ENCODE assay signal across 24 mouse cellular contexts in genomic region chr11:118941268-118941667, GRCm38 (mm10). TPM values are rescaled to one million over a fixed set of nuclear protein-coding genes. Genes with fewer than 3 reads are reported as not detected.
"Had no signal": no experiment of that assay in that cellular context is flagged by ENCODE, and none has a peak within 500 bp of the region (broad histone marks: within the 10 kb centered on the region; RNA-seq: fewer than 3 reads in every experiment).

No protein-coding gene starts in this region.

- H3K9ac ChIP-seq: liver, postnatal 0 days; lung, embryonic 15.5 days; midbrain, embryonic 13.5 days; midbrain, embryonic 15.5 days; neural tube, embryonic 12.5 days; stomach, embryonic 15.5 days had no signal

- H3K4me2 ChIP-seq: lung, embryonic 15.5 days; midbrain, embryonic 11.5 days; midbrain, embryonic 13.5 days; midbrain, embryonic 15.5 days; neural tube, embryonic 12.5 days; stomach, embryonic 15.5 days had no signal

- DNase-seq: liver, postnatal 0 days; lung, adult 2 months; lung, postnatal 14 days; lung, postnatal 36 days; thymus, adult 2 months; thymus, postnatal 25 days; thymus, postnatal 4 days had no signal

- H3K4me1 ChIP-seq: lung, embryonic 15.5 days; megakaryocyte, embryonic 14.5 days; midbrain, embryonic 15.5 days; neural tube, embryonic 12.5 days; stomach, embryonic 15.5 days had no signal

- ATAC-seq: liver, postnatal 0 days; lung, postnatal 0 days; midbrain, embryonic 13.5 days; midbrain, embryonic 15.5 days had no signal

- H3K27ac ChIP-seq: lung, embryonic 15.5 days; macrophage; midbrain, embryonic 13.5 days; midbrain, embryonic 15.5 days; neural tube, embryonic 12.5 days; stomach, embryonic 15.5 days; stomach, postnatal 0 days had no signal

- H3K36me3 ChIP-seq: lung, embryonic 15.5 days; midbrain, embryonic 13.5 days; midbrain, embryonic 15.5 days; neural tube, embryonic 12.5 days; stomach, embryonic 15.5 days had no signal

- H3K27me3 ChIP-seq: lung, embryonic 15.5 days; midbrain, embryonic 13.5 days; midbrain, embryonic 15.5 days; neural tube, embryonic 12.5 days had no signal

- H3K4me3 ChIP-seq: lung, embryonic 15.5 days; megakaryocyte, embryonic 14.5 days; midbrain, embryonic 13.5 days; midbrain, embryonic 15.5 days; neural tube, embryonic 12.5 days; stomach, embryonic 15.5 days had no signal

- H3K9me3 ChIP-seq: lung, embryonic 15.5 days; megakaryocyte, embryonic 14.5 days; midbrain, embryonic 13.5 days; midbrain, embryonic 15.5 days; neural tube, embryonic 12.5 days; stomach, embryonic 15.5 days had no signal

RNA-seq across cellular contexts. Expression of gene Rbfox3, which starts 29.9 kb away (rescaled TPM):
- total RNA-seq: megakaryocyte progenitor cell, adult 5-6 weeks; monocyte, adult 5-6 weeks; neutrophil, adult 5-6 weeks had no signal
- polyA plus RNA-seq: macrophage had no signal

RNA-seq across cellular contexts. Expression of gene Enpp7, which starts 46.7 kb away (rescaled TPM):
- total RNA-seq: megakaryocyte progenitor cell, adult 5-6 weeks; midbrain, postnatal 0 days; monocyte, adult 5-6 weeks; neutrophil, adult 5-6 weeks had no signal
- polyA plus RNA-seq: liver, postnatal 0 days; lung, embryonic 15.5 days; lung, postnatal 0 days; macrophage; midbrain, embryonic 11.5 days; midbrain, embryonic 13.5 days; midbrain, embryonic 15.5 days; midbrain, postnatal 0 days; neural tube, embryonic 12.5 days; neural tube, embryonic 14.5 days; spleen, adult 2 months; stomach, embryonic 15.5 days; stomach, postnatal 0 days; testis, adult 2 months had no signal
